Mouse (Mus musculus) small intestine, adult 2 months (tissue): ENCODE data around the gene Fbxw7.

Experiments used
- CTCF ChIP-seq: fragments of 200-500 bp; IDR thresholded peaks from 2 replicates; pipeline ENCODE4 v1.5.1; 2012; ENCODE audit warnings: low read depth, mild to moderate bottlenecking, control low read depth, inconsistent platforms, low read length, moderate library complexity, mixed read lengths; ENCODE audit not compliant: insufficient replicate concordance, insufficient read length; ENCODE audit errors: extremely low read depth
- POLR2A ChIP-seq: fragments of 200-500 bp; IDR thresholded peaks from 2 replicates; pipeline ENCODE4 v1.6.1; 2012; ENCODE audit warnings: low read depth, mild to moderate bottlenecking, control low read depth, inconsistent platforms, low read length, moderate library complexity

DNA sequence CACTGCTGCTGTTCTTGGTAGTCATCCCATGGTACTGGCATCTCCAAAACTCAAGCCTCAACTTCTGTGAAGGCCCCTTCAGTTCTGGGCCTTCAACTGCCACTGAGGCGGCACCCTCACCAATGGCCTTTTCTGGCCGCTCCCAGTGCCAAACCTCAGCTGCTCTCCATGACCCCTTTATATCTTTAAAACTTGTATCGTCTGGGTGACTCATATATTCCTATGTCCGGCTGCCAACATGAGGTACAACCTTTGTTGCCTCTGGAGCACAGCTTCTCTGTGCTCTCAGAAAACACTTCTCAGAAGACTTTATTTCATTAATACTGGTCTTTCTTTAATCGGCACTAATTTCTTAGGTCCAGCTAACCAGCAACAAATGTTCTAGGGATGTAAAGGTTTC lies 75.9 kb downstream of the Fbxw7 start:
- no peak for TF ChIP-seq CTCF
- TF ChIP-seq POLR2A: no peak
